Comparison of ENCODE assay signal across 21 mouse cellular contexts in genomic region chr8:4586356-4586755, GRCm38 (mm10). TPM values are rescaled to one million over a fixed set of nuclear protein-coding genes. Genes with fewer than 3 reads are reported as not detected.
A peak's percentile ranks its signal among the peaks of the same experiment; 100 is the strongest.
DNase-seq lines count a peak whose midpoint lies in the region; ATAC-seq lines count a peak whose summit lies in the region.
"Had no signal": no experiment of that assay in that cellular context is flagged by ENCODE, and none has a peak within 500 bp of the region (broad histone marks: within the 10 kb centered on the region; RNA-seq: fewer than 3 reads in every experiment).

No protein-coding gene starts in this region.

- no peaks in the 10 kb centered on the region for H3K36me3 ChIP-seq in embryonic facial prominence, embryonic 11.5 days (replicated peaks; ENCODE audit: control insufficient read depth, insufficient read depth, low read depth, low read length)
- H3K36me3 ChIP-seq: G1E; heart, embryonic 15.5 days; midbrain, embryonic 13.5 days; neural tube, embryonic 12.5 days had no signal

- peak; percentile 7 for DNase-seq in lung, postnatal 10 days
- no peak for DNase-seq in lung, postnatal 4 days
- DNase-seq in R1 (ENCODE audit: low read depth, low spot score), result peak; percentile 67
- DNase-seq in embryonic facial prominence, embryonic 11.5 days (ENCODE audit: low spot score), result peak; percentile 43
- DNase-seq in mesoderm, embryonic 11.5 days (ENCODE audit: low read depth, low spot score), result peak; percentile 18
- no peak for DNase-seq in layer of hippocampus, postnatal 36 days
- DNase-seq in spleen, postnatal 10 days (ENCODE audit: low spot score in 2 of 2), result no peak
- DNase-seq: adrenal gland, adult 2 months; cerebellum, adult 8-10 months; gastrocnemius, postnatal 14 days; heart, postnatal 4 days; liver; right cerebral cortex, postnatal 14 days; thymus, postnatal 14 days had no signal

- 21% methylated on average over 4 of the region's 4 CpGs for WGBS in embryonic facial prominence, embryonic 11.5 days

- no peaks in the 10 kb centered on the region for H3K4me1 ChIP-seq in embryonic facial prominence, embryonic 11.5 days (ENCODE audit: control insufficient read depth, insufficient read depth, low read length)
- H3K4me1 ChIP-seq: forebrain, embryonic 13.5 days; heart, embryonic 15.5 days; neural tube, embryonic 12.5 days had no signal

- H3K4me3 ChIP-seq in embryonic facial prominence, embryonic 11.5 days (ENCODE audit: low read depth, low read length), result no peak overlapping the region
- H3K4me3 ChIP-seq: forebrain, embryonic 13.5 days; heart, embryonic 15.5 days; midbrain, embryonic 13.5 days; neural tube, embryonic 12.5 days had no signal

- H3K27ac ChIP-seq in embryonic facial prominence, embryonic 11.5 days (replicated peaks; ENCODE audit: low read depth, low read length), result no peak overlapping the region
- H3K27ac ChIP-seq: forebrain, embryonic 13.5 days; heart, embryonic 15.5 days; midbrain, embryonic 13.5 days; neural tube, embryonic 12.5 days had no signal

- H3K4me2 ChIP-seq in embryonic facial prominence, embryonic 11.5 days (ENCODE audit: low read depth, low read length), result no peak overlapping the region
- H3K4me2 ChIP-seq: forebrain, embryonic 13.5 days; heart, embryonic 15.5 days; midbrain, embryonic 13.5 days; neural tube, embryonic 12.5 days had no signal

- no peaks in the 10 kb centered on the region for H3K27me3 ChIP-seq in embryonic facial prominence, embryonic 11.5 days (ENCODE audit: control insufficient read depth, insufficient read depth, low read length)
- H3K27me3 ChIP-seq: forebrain, embryonic 13.5 days; heart, embryonic 15.5 days; midbrain, embryonic 13.5 days; neural tube, embryonic 12.5 days had no signal

- no peak for ATAC-seq in embryonic facial prominence, embryonic 11.5 days (replicated peaks; ENCODE audit: insufficient number of reproducible peaks, low FRiP score, low TSS enrichment, low read depth)
- ATAC-seq: forebrain, embryonic 13.5 days; hindbrain, embryonic 16.5 days; intestine, postnatal 0 days; midbrain, embryonic 13.5 days had no signal

- H3K9ac ChIP-seq in embryonic facial prominence, embryonic 11.5 days (replicated peaks; ENCODE audit: low read length), result no peak overlapping the region
- H3K9ac ChIP-seq: forebrain, embryonic 13.5 days; heart, embryonic 15.5 days; midbrain, embryonic 13.5 days; neural tube, embryonic 12.5 days had no signal

- no peaks in the 10 kb centered on the region for H3K9me3 ChIP-seq in embryonic facial prominence, embryonic 11.5 days (replicated peaks; ENCODE audit: control insufficient read depth, low read length)
- H3K9me3 ChIP-seq: forebrain, embryonic 13.5 days; G1E; heart, embryonic 15.5 days; midbrain, embryonic 13.5 days; neural tube, embryonic 12.5 days had no signal

RNA-seq across cellular contexts. Expression of gene Zfp958, which starts 26.6 kb away (rescaled TPM):
- polyA plus RNA-seq in embryonic facial prominence, embryonic 11.5 days (2014; fragmentation: Nextera tagmentation; extraction: Ambion mirVana), result 19.0 and 19.4 TPM in 2 replicates
- total RNA-seq in layer of hippocampus, postnatal 36 days (2021), result 10 to 100 TPM; 13.5 to 15.6 TPM

Comparison
In these comparisons a context has a peak if more than half of its experiments do, and no peak if none do; other contexts are left out.
1. DNase-seq: peak in lung, postnatal 10 days (single experiment), R1 (single experiment), embryonic facial prominence, embryonic 11.5 days (single experiment) and mesoderm, embryonic 11.5 days (single experiment); none in lung, postnatal 4 days (0 of 2), layer of hippocampus, postnatal 36 days (0 of 2) and spleen, postnatal 10 days (0 of 2).